Mouse (Mus musculus) cerebellum, adult 2 months (tissue): ENCODE data around the gene Trp53bp1.

Experiments
- CTCF ChIP-seq: fragments of 200-500 bp; IDR thresholded peaks from 2 replicates; pipeline ENCODE4 v1.5.1; 2011; ENCODE audit warnings: low read depth, mild to moderate bottlenecking, control low read depth, low read length, moderate library complexity, borderline replicate concordance; ENCODE audit not compliant: insufficient read depth
- POLR2A ChIP-seq: fragments of 200-500 bp; IDR thresholded peaks from 2 replicates; pipeline ENCODE4 v1.6.1; 2011; ENCODE audit warnings: low read length, control low read depth, borderline replicate concordance; ENCODE audit not compliant: insufficient read depth

DNA sequence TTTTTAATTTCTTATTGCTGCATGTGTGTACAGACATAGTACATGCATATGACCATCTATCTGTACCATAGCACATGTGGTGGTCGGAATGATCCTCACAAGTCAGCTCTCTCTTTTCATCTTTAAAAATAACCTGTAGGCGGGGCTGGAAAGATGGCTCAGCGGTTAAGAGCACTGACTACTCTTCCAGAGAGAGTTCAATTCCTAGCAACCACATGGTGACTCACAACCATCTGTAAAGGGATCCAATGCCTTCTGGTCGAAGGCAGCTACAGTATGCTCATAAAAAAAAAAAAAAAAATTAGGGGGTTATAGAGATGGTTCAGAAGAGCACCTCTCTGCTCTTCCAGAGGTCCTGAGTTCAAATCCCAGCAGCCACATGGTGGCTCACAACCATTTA is 31.8 kb downstream of the Trp53bp1 start:
- no peak for TF ChIP-seq CTCF
- TF ChIP-seq POLR2A = no peak
